Mouse (Mus musculus): ENCODE data around the gene Hs1bp3. TPM values are rescaled to one million over a fixed set of nuclear protein-coding genes. Genes with fewer than 3 reads are reported as not detected.

Hs1bp3 gene
- polyA plus RNA-seq, 1 experiment from 2014 or later, result 8.9 TPM

DNA sequence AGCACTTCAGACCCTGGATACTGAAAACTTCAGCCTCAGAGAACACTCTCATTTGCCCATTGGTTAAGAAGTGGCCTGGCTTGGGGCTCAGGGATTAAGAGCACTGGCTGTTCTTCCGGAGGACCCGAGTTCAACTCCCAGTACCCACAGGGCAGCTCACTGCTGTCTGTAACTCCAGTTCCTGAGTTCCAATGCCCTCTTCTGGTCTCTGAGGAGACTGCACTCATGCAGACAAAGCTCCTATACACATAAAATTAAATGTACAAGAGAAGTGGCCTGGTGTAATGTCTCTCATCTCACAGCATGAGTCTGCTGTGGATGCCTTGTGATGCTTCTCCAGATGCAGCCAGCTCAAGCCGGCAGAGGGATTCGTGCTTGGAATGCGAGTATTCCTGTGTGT is 3.3 kb downstream of the Hs1bp3 start:
- Histone ChIP-seq H3K27me3 (ENCODE audit: control insufficient read depth, insufficient read depth, low read depth, low read length) (0 out of 2 replicates have a peak, but pooled peaks cover 2% of the 10 kb centered on the region), H3K4me1 (ENCODE audit: control insufficient read depth, insufficient read depth, low read length) (peaks cover 14% of the 10 kb centered on the region), H3K9me3 (replicated peaks; ENCODE audit: control insufficient read depth, low read length, poor library complexity, severe bottlenecking) (no peaks in the 10 kb centered on the region), H3K27ac (ENCODE audit: low read length) (no peak overlapping the region), H3K4me2 (ENCODE audit: low read length) (no peak overlapping the region), H3K36me3 (ENCODE audit: control insufficient read depth, insufficient read depth, low read length) (peaks cover 9% of the 10 kb centered on the region; the same call in 1 of the 2 replicates), H3K4me3 (ENCODE audit: low read depth, low read length) (no peak overlapping the region), H3K9ac (ENCODE audit: low read depth, low read length) (no peak overlapping the region)
- 88% methylated on average over 5 of the region's 5 CpGs for WGBS
- no peak for ATAC-seq

DNA sequence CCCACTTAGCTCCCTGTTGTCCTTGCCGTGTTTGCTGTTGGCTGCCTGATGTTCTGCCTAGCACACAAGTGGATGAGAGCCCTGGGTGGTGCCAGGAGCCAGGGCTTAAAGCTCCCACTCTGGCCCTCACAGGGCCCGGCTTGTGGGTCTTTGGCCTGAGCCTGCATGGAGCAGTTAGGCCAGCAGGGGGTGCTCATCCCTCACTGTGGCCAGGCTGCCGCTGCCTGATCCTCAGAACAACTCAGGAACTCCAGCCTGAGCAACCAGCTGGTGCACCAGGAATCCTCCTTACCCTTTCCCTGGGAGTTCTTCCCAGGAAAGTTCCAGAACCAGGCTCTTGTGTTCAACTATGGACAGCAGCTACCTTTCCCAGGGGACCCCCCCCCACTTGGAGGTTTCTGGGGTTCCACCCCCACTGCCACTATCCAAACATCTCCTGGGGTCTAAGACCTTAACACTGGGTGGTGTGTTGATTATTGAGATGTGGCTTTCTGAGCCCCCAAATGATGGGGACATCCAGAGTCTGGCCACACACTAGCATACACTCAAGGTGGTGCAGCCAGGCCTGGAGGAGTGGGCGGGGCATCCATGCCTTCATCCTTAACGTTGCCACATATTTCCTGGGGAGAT is 7.0 kb downstream of the Hs1bp3 start:
- Histone ChIP-seq H3K36me3 (ENCODE audit: control insufficient read depth, insufficient read depth, low read length) (peaks cover 14% of the 10 kb centered on the region; the same call in 1 of the 2 replicates), H3K4me2 (ENCODE audit: low read length) (no peak overlapping the region), H3K4me3 (ENCODE audit: low read depth, low read length) (no peak overlapping the region), H3K9ac (ENCODE audit: low read depth, low read length) (no peak overlapping the region), H3K27me3 (ENCODE audit: control insufficient read depth, insufficient read depth, low read depth, low read length) (no peaks in the 10 kb centered on the region), H3K27ac (ENCODE audit: low read length) (no peak overlapping the region), H3K4me1 (ENCODE audit: control insufficient read depth, insufficient read depth, low read length) (peaks cover under 1% of the 10 kb centered on the region; the same call in 1 of the 2 replicates), H3K9me3 (replicated peaks; ENCODE audit: control insufficient read depth, low read length, poor library complexity, severe bottlenecking) (no peaks in the 10 kb centered on the region)
- WGBS, result 44% methylated on average over 5 of the region's 5 CpGs
- ATAC-seq, result peak; percentile 55

DNA sequence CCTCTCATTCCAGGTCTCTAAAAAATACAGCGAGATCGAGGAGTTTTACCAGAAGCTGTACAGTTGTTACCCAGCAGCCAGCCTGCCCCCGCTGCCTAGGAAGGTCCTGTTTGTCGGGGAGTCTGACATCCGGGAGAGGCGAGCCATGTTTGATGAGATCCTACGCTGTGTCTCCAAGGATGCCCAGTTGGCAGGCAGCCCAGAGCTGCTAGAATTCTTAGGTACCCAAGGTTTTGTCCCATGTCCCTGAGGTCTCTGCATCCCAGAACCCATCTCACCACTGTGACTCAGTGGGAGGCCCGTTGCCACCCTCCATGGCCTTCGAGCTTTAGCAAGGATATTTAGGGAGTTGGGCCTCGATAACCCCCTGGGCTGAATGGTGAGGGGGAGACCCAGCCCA is 8.3 kb downstream of the Hs1bp3 start:
- Histone ChIP-seq H3K9ac (ENCODE audit: low read depth, low read length) (no peak overlapping the region), H3K36me3 (ENCODE audit: control insufficient read depth, insufficient read depth, low read length) (peaks cover 14% of the 10 kb centered on the region), H3K4me2 (ENCODE audit: low read length) (no peak overlapping the region), H3K27me3 (ENCODE audit: control insufficient read depth, insufficient read depth, low read depth, low read length) (no peaks in the 10 kb centered on the region), H3K4me1 (ENCODE audit: control insufficient read depth, insufficient read depth, low read length) (no peaks in the 10 kb centered on the region), H3K9me3 (replicated peaks; ENCODE audit: control insufficient read depth, low read length, poor library complexity, severe bottlenecking) (no peaks in the 10 kb centered on the region), H3K27ac (ENCODE audit: low read length) (no peak overlapping the region), H3K4me3 (ENCODE audit: low read depth, low read length) (no peak overlapping the region)
- no peak for ATAC-seq
- WGBS, result 80% methylated on average over 10 of the region's 10 CpGs

- Histone ChIP-seq H3K9ac (ENCODE audit: low read depth, low read length) (no peak overlapping the region), H3K36me3 (ENCODE audit: control insufficient read depth, insufficient read depth, low read length) (peaks cover 5% of the 10 kb centered on the region), H3K27me3 (ENCODE audit: control insufficient read depth, insufficient read depth, low read depth, low read length) (no peaks in the 10 kb centered on the region), H3K4me2 (ENCODE audit: low read length) (no peak overlapping the region), H3K9me3 (replicated peaks; ENCODE audit: control insufficient read depth, low read length, poor library complexity, severe bottlenecking) (no peaks in the 10 kb centered on the region), H3K27ac (ENCODE audit: low read length) (no peak overlapping the region), H3K4me1 (ENCODE audit: control insufficient read depth, insufficient read depth, low read length) (peaks cover 11% of the 10 kb centered on the region; the same call in 1 of the 2 replicates), H3K4me3 (ENCODE audit: low read depth, low read length) (no peak overlapping the region)
- 88% methylated on average over 10 of the region's 10 CpGs for WGBS
- no peak for ATAC-seq
Measured at GRCm38 (mm10) chr12:8324086-8324485, 10.9 kb downstream of the Hs1bp3 start.

- no peak overlapping the region for H3K9ac ChIP-seq (ENCODE audit: low read depth, low read length)
- H3K4me2 ChIP-seq (ENCODE audit: low read length), result no peak overlapping the region
- WGBS, result 92% methylated on average over 13 of the region's 13 CpGs
- H3K9me3 ChIP-seq (replicated peaks; ENCODE audit: control insufficient read depth, low read length, poor library complexity, severe bottlenecking), result no peaks in the 10 kb centered on the region
- no peak overlapping the region for H3K27ac ChIP-seq (ENCODE audit: low read length)
- no peak overlapping the region for H3K4me3 ChIP-seq (ENCODE audit: low read depth, low read length)
- no peak for ATAC-seq
- H3K4me1 ChIP-seq (ENCODE audit: control insufficient read depth, insufficient read depth, low read length), result peaks cover 11% of the 10 kb centered on the region; the same call in 1 of the 2 replicates
- no peaks in the 10 kb centered on the region for H3K27me3 ChIP-seq (ENCODE audit: control insufficient read depth, insufficient read depth, low read depth, low read length)
- peaks cover 5% of the 10 kb centered on the region for H3K36me3 ChIP-seq (ENCODE audit: control insufficient read depth, insufficient read depth, low read length)
Measured at GRCm38 (mm10) chr12:8325245-8325942, 12.2 kb downstream of the Hs1bp3 start.

GRCm38 (mm10) chr12:8325943-8326522 is 12.8 kb downstream of the Hs1bp3 start:
- 87% methylated on average over 17 of the region's 17 CpGs for WGBS
- Histone ChIP-seq H3K27ac (ENCODE audit: low read length) (no peak overlapping the region), H3K36me3 (ENCODE audit: control insufficient read depth, insufficient read depth, low read length) (peaks cover 5% of the 10 kb centered on the region), H3K9me3 (replicated peaks; ENCODE audit: control insufficient read depth, low read length, poor library complexity, severe bottlenecking) (no peaks in the 10 kb centered on the region), H3K27me3 (ENCODE audit: control insufficient read depth, insufficient read depth, low read depth, low read length) (no peaks in the 10 kb centered on the region), H3K4me3 (ENCODE audit: low read depth, low read length) (no peak overlapping the region), H3K4me2 (ENCODE audit: low read length) (no peak overlapping the region), H3K9ac (ENCODE audit: low read depth, low read length) (no peak overlapping the region), H3K4me1 (ENCODE audit: control insufficient read depth, insufficient read depth, low read length) (peaks cover 11% of the 10 kb centered on the region; the same call in 1 of the 2 replicates)
- 0 out of 2 replicates have a peak, but pooled peaks have one; percentile 1 for ATAC-seq

- peak; percentile 95 for ATAC-seq
Measured at GRCm38 (mm10) chr12:8326825-8327674, 13.8 kb downstream of the Hs1bp3 start.

GRCm38 (mm10) chr12:8327675-8328053 is 14.4 kb downstream of the Hs1bp3 start:
- H3K27ac ChIP-seq (ENCODE audit: low read length), result peak overlapping the region; percentile 86
- H3K27me3 ChIP-seq (ENCODE audit: control insufficient read depth, insufficient read depth, low read depth, low read length), result no peaks in the 10 kb centered on the region
- peaks cover 11% of the 10 kb centered on the region; the same call in 1 of the 2 replicates for H3K4me1 ChIP-seq (ENCODE audit: control insufficient read depth, insufficient read depth, low read length)
- no peaks in the 10 kb centered on the region; the same call in 1 of the 2 replicates for H3K36me3 ChIP-seq (ENCODE audit: control insufficient read depth, insufficient read depth, low read length)
- WGBS, result 42% methylated on average over 1 of the region's 1 CpGs
- no peak overlapping the region for H3K4me2 ChIP-seq (ENCODE audit: low read length)
- ATAC-seq, result no peak
- H3K9me3 ChIP-seq (replicated peaks; ENCODE audit: control insufficient read depth, low read length, poor library complexity, severe bottlenecking), result no peaks in the 10 kb centered on the region
- H3K4me3 ChIP-seq (ENCODE audit: low read depth, low read length), result no peak overlapping the region
- peak overlapping the region; percentile 67 for H3K9ac ChIP-seq (ENCODE audit: low read depth, low read length)

More at GRCm38 (mm10) chr12:8326825-8327674, 13.8 kb downstream of the Hs1bp3 start:
- WGBS, result 12% methylated on average over 17 of the region's 17 CpGs
- peak overlapping the region; percentile 67 for H3K9ac ChIP-seq (ENCODE audit: low read depth, low read length)
- no peaks in the 10 kb centered on the region; the same call in 1 of the 2 replicates for H3K36me3 ChIP-seq (ENCODE audit: control insufficient read depth, insufficient read depth, low read length)
- H3K27me3 ChIP-seq (ENCODE audit: control insufficient read depth, insufficient read depth, low read depth, low read length), result no peaks in the 10 kb centered on the region
- H3K27ac ChIP-seq (ENCODE audit: low read length), result peak overlapping the region; percentile 86
- H3K4me3 ChIP-seq (ENCODE audit: low read depth, low read length), result no peak overlapping the region
- peaks cover 11% of the 10 kb centered on the region; the same call in 1 of the 2 replicates for H3K4me1 ChIP-seq (ENCODE audit: control insufficient read depth, insufficient read depth, low read length)
- peak overlapping the region; percentile 10; the same call in 1 of the 2 replicates for H3K4me2 ChIP-seq (ENCODE audit: low read length)
- H3K9me3 ChIP-seq (replicated peaks; ENCODE audit: control insufficient read depth, low read length, poor library complexity, severe bottlenecking), result no peaks in the 10 kb centered on the region

All from midbrain, embryonic 16.5 days (tissue).